Mouse (Mus musculus) urinary bladder, postnatal 10 days (tissue): ENCODE data around the gene Sema4a.
"Not testable (repeated sequence)": the region's sequence is repeated elsewhere in the genome, so short reads cannot be mapped to it uniquely, and the experiment has no call there.

Experiments
- DNase-seq: peaks from one replicate; pipeline ENCODE4 v3.0.0; 2022; ENCODE audit warnings: low spot score

The Sema4a gene

DNA sequence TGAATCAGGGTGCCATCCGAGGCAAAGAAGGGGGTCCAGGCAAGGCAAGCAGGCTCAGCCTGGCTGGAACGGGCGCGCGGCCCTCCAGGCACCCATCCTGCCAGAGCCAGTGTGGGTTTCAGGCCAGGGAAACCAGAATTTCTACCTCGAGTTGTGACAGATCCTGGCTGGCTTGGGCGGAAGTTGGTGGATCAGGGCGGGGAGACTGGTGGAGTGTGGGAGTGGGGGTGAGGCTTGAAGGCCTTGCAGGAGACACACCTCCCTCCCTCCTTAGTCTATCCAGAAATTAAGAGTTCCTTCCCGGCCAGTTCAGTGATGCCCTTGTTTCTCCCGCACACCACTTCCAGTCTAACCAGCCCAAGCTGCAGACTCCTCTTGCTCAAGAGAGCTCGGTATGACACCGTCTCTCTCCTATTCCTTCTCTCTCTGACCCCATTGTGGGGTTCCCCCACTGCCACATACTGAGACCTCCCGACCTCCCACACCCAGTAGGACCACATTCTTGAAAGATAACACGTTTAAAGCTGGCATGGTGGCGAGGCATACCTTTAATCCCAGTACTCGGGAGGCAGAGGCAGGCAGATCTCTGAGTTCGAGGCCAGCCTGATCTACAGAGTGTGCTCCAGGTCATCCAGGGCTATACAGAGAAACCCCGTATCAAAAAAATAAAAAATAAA lies 5.3 kb downstream of the Sema4a start:
- no peak for DNase-seq

DNA sequence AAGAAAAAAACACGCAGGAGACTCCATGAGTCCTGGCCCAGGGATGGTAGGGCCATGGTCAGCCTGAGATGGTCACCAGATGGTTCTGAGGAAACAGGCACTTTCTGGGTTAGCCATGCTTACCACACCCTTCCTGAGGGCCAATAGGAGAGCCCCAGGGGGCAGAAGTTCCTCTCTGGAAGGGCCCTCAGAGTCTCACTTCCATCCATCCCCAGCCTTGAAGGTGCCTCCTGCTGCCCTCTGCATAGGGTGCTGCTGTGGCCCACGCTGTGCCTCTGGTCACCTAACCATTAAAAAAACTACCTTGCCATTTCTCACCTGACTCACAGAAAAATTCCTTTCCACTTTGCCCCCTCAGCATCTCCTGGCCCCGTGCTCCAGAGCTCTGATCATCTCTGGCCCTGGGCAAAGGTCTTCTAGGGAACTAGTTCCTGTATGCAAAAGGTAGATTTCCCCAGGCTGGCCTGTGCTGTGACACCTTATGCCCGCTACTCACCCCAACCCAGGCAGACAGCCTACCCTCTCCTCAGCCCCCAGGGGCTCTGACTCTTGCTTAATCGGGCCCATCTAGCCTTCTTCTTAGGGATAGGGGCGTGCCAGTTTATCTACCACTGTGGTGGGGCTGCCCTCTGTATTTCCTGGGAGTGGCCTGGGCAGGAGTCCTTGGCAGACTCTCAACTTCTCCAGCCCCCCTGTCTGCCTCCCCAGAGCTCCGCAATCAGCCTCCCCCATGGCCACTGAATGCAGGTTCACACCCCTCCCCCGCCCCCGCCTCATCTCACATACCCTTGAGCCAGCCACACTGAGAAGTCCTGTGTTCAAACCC lies 6.0 kb downstream of the Sema4a start:
- DNase-seq, result no peak

DNA sequence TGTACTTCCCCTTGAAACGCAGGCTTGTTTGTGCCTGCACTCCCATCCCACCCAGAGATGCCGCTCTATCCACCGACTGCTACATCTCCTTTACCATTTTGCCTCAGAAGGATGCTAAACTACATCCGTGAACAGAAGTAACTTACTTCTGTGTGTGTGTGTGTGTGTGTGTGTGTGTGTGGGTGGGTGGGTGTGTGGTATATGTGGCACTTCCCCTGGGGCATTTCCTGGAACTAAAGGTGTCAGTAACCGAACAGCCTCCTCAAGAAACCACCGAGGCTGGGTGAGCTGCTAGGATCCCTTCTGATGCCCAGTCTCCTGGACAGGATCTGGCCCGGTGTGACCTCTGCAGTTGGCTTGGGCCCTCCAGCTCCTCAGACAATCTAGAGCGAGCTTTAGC lies 7.0 kb downstream of the Sema4a start:
- no peak for DNase-seq

DNA sequence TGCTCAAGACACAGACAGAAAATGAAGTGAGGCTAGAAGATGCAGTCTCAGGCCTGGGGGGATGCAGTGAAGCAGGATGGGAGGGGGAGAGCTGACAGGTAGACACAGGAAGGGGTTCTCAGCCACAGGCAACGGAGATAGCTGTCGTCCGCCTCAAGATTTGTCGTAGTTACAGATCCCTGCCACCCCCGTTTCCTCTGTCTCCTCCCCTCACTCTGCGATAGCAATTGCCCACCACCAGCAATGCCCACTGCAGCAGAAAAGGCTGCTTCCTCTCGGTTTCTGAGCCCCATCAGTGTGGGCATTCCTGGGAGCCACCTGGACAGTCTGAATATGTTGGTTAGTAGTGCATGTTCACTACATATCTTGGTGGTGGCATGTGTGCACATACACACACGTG lies 7.6 kb downstream of the Sema4a start:
- no peak for DNase-seq

GRCm38 (mm10) chr3:88452716-88453115 lies 8.3 kb downstream of the Sema4a start:
- DNase-seq, result no peak

GRCm38 (mm10) chr3:88452246-88452645 lies 8.7 kb downstream of the Sema4a start:
- no peak for DNase-seq

GRCm38 (mm10) chr3:88450379-88451131 lies 10.4 kb downstream of the Sema4a start:
- DNase-seq, result no peak

DNA sequence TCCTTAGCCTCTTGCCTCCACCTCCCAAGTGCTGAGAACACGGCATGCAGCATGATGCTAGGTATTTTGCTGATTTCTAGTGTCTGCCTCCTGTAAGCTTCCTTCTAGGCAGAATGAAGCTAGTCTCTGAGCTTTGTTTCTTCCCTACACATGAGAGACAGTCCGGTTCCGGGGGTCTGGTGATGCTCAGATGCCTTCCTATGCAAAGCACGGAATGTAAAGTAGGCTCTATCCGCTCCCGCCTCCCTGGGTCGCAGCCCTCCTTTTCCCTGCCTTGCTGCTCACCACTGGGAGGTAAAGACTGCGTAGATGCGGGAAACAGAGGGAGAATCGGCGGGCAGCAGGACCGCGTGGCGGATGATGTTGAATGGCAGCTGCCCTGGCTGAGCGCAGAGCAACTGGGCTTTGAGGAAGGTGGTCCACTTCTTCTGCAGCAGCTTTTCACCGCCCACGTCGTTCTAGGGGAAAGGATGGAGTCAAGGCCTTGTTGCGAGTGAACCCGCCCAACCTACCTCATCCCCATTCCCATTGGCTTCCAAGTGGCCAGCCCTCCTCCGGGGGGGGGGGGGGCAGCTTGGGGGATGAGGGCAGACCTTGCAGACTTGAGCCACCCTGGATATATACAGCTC lies 11.5 kb downstream of the Sema4a start:
- DNase-seq, result no peak

GRCm38 (mm10) chr3:88448443-88448842 lies 12.5 kb downstream of the Sema4a start:
- no peak for DNase-seq

- no peak for DNase-seq
These were observed 13.3 kb downstream of the Sema4a start for GRCm38 (mm10) chr3:88447676-88448183.

- no peak for DNase-seq
These were observed 14.4 kb downstream of the Sema4a start for GRCm38 (mm10) chr3:88446471-88447123.

- no peak for DNase-seq
These were observed 18.1 kb downstream of the Sema4a start for GRCm38 (mm10) chr3:88442888-88443287.

- DNase-seq, result no peak
These were observed 18.5 kb downstream of the Sema4a start for GRCm38 (mm10) chr3:88442488-88442887.

DNA sequence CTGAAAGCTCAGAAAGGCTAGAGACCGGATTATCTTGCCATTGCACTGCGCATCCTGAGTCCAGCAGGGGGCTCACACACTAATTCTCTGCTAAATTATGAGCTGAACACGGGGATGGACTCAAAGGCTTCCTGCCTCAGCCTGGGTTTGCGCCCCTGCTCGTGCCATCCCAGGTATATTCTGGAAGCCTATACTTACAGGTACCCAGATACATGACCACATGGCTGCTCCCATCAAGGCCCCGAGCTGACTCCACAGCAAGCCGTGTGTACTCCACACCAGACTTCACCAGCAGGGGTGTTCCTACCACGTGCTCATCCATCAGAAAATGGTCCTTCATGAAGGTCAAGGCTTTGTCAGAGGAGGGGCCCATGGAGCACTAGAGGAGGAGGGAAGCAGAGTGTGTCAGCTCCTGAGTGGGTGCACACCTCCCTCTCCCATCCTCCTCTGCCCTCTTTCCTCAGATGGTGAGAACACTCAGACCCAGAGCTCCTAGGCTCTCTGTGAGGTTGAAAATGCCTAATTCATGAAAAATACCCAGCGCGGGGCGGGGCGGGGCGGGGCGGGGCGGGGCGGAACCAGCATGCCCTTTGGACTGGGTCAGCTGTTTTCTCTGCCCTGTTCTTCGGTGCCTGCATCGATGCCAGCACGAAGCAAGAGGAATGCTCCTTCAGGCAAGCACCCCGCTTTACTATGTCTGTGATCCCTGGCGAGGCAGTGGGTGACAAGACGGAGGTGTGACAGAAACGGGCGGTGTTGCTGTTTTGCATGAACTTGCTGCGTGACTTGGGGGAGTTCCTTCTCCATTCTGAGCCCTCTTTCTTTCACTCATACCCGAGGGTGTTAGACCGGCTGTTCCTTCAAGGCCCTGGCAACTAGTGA lies 20.2 kb downstream of the Sema4a start:
- no peak for DNase-seq

- no peak for DNase-seq
These were observed 21.4 kb downstream of the Sema4a start for GRCm38 (mm10) chr3:88439582-88439981.

DNA sequence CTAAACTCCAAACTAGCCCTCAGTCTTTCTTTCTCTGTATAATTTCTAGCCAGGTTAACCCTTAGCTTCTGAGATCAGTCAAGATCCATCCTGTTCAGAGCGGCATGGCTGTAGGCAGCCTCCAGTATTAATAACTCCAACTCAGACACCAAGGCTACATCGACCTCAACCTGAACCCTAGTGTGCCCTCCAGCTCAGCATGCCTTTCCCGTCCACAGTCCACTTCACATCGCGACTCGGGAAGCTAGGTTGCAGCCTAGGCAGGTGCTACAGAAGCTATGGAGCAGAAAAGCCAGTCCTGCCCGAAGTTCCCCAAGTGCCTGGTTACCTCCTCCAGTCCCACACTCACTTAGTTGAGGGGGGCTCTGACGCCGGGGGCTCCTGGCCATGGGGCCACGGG lies 23.5 kb downstream of the Sema4a start:
- DNase-seq, result no peak

GRCm38 (mm10) chr3:88436395-88437201 lies 24.4 kb downstream of the Sema4a start:
- DNase-seq, result no peak

GRCm38 (mm10) chr3:88435515-88435914 lies 25.5 kb downstream of the Sema4a start:
- DNase-seq, result no peak

- DNase-seq, result not testable (repeated sequence)
These were observed 32.3 kb downstream of the Sema4a start for GRCm38 (mm10) chr3:88428639-88429038.
